Mouse (Mus musculus) forebrain, embryonic 13.5 days (tissue): ENCODE data around the gene Phldb1. TPM values are rescaled to one million over a fixed set of nuclear protein-coding genes. Genes with fewer than 3 reads are reported as not detected.
"Not testable (repeated sequence)": the region's sequence is repeated elsewhere in the genome, so short reads cannot be mapped to it uniquely, and the experiment has no call there.

Experiments
- ATAC-seq: fragments of 200-750 bp; cut with Nextera tagmentation; 2 replicates; pipeline ENCODE4 v1.8.0; 2017
- H3K27ac ChIP-seq: fragments of 300-500 bp; sonication (generic); 2 replicates; pipeline ENCODE4 v1.5.1; 2015; ENCODE audit warnings: inconsistent platforms, mild to moderate bottlenecking, moderate library complexity
- H3K27me3 ChIP-seq: fragments of 300-500 bp; sonication (generic); 2 replicates; pipeline ENCODE4 v1.6.1; 2015; ENCODE audit warnings: mild to moderate bottlenecking, inconsistent platforms
- H3K36me3 ChIP-seq: fragments of 300-500 bp; sonication (generic); 2 replicates; pipeline ENCODE4 v1.6.1; 2015; ENCODE audit warnings: mild to moderate bottlenecking, inconsistent platforms; ENCODE audit not compliant: poor library complexity, severe bottlenecking
- H3K4me1 ChIP-seq: fragments of 300-500 bp; sonication (generic); 2 replicates; pipeline ENCODE4 v1.6.1; 2015; ENCODE audit warnings: inconsistent platforms
- H3K4me2 ChIP-seq: fragments of 300-500 bp; sonication (generic); 2 replicates; pipeline ENCODE4 v1.6.1; 2015; ENCODE audit warnings: inconsistent platforms, mild to moderate bottlenecking, moderate library complexity
- H3K4me3 ChIP-seq: fragments of 300-500 bp; sonication (generic); 2 replicates; pipeline ENCODE4 v1.5.1; 2015; ENCODE audit warnings: mild to moderate bottlenecking, inconsistent platforms
- H3K9ac ChIP-seq: fragments of 300-500 bp; sonication (generic); 2 replicates; pipeline ENCODE4 v1.6.1; 2015; ENCODE audit warnings: mild to moderate bottlenecking, inconsistent platforms
- H3K9me3 ChIP-seq: fragments of 300-500 bp; sonication (generic); replicated peaks from 2 replicates; pipeline ENCODE4 v1.6.1; 2016; ENCODE audit warnings: inconsistent platforms
- WGBS: fragments of 180-500 bp; shearing (Covaris S2); methylation state at CpG from one replicate; pipeline ENCODE4 v1.1.7; 2015; 5-methylcytosine and 5-hydroxymethylcytosine counted together
- polyA plus RNA-seq: library from polyadenylated mRNA; unstranded; fragments of >200 nt; fragmentation: Nextera tagmentation; extraction: Ambion mirVana; gene quantifications from 2 replicates; pipeline ENCODE4 v1.2.1, GENCODE M21; 2015

The Phldb1 gene
- polyA plus RNA-seq, 1 experiment from 2014 or later, result 36.4 TPM

- 90% methylated on average over 2 of the region's 2 CpGs for WGBS
- H3K4me3 ChIP-seq, result no peak overlapping the region
- H3K4me1 ChIP-seq, result no peaks in the 10 kb centered on the region
- H3K9me3 ChIP-seq, result no peaks in the 10 kb centered on the region; the same call in 1 of the 2 replicates
- no peak overlapping the region for H3K4me2 ChIP-seq
- ATAC-seq, result no peak
- no peak overlapping the region for H3K9ac ChIP-seq
- H3K27me3 ChIP-seq, result no peaks in the 10 kb centered on the region
- H3K27ac ChIP-seq, result no peak overlapping the region
- H3K36me3 ChIP-seq, result peaks cover 26% of the 10 kb centered on the region
Observed at GRCm38 (mm10) chr9:44644186-44644585, 90.8 kb downstream of the Phldb1 start.

GRCm38 (mm10) chr9:44643103-44643502, 91.9 kb downstream of the Phldb1 start:
- Histone ChIP-seq H3K4me3 (no peak overlapping the region), H3K9ac (no peak overlapping the region), H3K9me3 (no peaks in the 10 kb centered on the region; the same call in 1 of the 2 replicates), H3K27me3 (no peaks in the 10 kb centered on the region), H3K36me3 (peaks cover 35% of the 10 kb centered on the region), H3K4me2 (no peak overlapping the region), H3K27ac (no peak overlapping the region), H3K4me1 (no peaks in the 10 kb centered on the region)
- WGBS, result 97% methylated on average over 7 of the region's 7 CpGs
- no peak for ATAC-seq

DNA sequence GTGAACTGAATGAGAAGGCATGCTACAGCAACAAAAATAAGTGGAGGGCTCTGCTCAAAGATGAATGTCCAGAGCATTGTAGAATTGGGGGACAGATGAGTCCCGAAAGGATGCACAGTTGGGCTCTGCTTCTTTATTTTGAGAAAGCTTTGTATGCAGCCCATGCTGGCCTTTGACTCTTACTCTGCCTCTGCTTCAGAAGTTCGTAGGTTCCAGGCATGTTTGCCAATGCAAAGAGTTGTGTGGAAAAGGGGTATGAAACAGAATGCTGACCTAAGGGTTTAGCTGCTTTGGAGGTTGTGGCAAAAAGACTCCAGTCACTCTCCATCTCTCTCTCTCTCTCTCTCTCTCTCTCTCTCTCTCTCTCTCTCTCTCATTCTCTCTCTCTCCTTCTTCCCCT, 93.4 kb downstream of the Phldb1 start:
- Histone ChIP-seq H3K4me2 (no peak overlapping the region), H3K9ac (no peak overlapping the region), H3K4me3 (no peak overlapping the region), H3K27me3 (no peaks in the 10 kb centered on the region), H3K27ac (no peak overlapping the region), H3K4me1 (no peaks in the 10 kb centered on the region), H3K36me3 (peaks cover 48% of the 10 kb centered on the region), H3K9me3 (no peaks in the 10 kb centered on the region; the same call in 1 of the 2 replicates)
- 94% methylated on average over 2 of the region's 2 CpGs for WGBS
- no peak for ATAC-seq

DNA sequence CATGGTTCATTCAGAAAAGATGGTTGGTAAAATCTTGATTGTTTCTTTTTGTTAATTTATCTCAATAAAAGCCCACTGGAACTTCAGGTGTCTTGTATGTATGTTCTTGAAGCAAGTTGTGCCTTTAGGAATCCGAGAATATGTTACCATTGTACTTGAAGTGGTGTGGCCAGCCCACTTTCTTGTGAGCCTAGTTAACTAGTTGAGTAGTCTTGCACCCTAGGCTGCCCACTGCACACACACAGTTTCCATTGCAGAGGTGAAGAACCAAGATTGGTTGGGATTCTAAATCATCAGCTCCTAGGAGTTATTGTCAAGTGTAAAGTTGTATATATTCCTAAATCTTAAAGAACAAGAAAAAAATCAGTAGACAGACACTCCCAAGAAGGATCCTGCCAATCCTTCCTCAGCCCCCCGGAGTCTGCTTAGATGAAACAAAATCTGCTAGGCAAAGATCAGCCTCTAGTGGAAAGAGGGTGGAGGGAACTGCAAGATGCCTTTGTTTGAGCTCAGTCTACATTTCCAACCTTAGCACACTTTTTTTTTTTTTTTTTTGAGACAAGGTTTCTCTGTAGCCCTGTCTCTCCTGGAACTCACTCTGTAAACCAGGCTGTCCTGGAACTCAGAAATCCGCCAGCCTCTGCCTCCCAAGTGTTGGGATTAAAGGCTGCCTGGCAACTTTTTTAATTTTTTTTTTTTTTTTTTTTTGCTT, 94.2 kb downstream of the Phldb1 start:
- H3K4me2 ChIP-seq, result no peak overlapping the region
- no peak for ATAC-seq
- no peak overlapping the region for H3K9ac ChIP-seq

DNA sequence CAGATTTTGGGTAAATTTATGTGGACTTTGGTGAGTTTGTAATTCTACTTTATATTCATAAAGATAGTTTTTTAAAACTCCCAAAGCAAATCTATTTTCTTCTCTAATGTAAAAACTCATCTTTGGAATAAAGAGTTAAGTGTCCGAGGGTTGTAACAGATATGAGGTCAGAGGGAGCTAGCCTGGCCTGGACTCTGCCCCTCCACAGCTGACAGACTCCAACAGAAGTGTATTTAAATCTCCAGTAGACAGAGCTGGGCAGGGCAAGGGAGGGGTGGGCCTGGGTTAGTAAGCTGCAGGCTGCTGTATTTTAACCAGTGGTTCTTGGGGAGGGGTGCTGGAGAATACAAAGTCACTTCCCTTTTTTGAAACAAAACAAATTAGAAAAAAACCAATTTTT, 95.0 kb downstream of the Phldb1 start:
- not testable (repeated sequence) for H3K4me2 ChIP-seq, H3K27me3 ChIP-seq, ATAC-seq, H3K9ac ChIP-seq, H3K27ac ChIP-seq, H3K4me3 ChIP-seq, H3K9me3 ChIP-seq, H3K4me1 ChIP-seq
- 87% methylated on average over 1 of the region's 1 CpGs for WGBS
- H3K36me3 ChIP-seq, result peaks cover 64% of the 10 kb centered on the region

More for the DNA sequence above, 94.2 kb downstream of the Phldb1 start:
- Histone ChIP-seq H3K36me3 (peaks cover 56% of the 10 kb centered on the region), H3K4me1 (no peaks in the 10 kb centered on the region), H3K27ac (no peak overlapping the region), H3K4me3 (no peak overlapping the region), H3K9me3 (no peaks in the 10 kb centered on the region; the same call in 1 of the 2 replicates), H3K27me3 (no peaks in the 10 kb centered on the region)
- WGBS, result 88% methylated on average over 3 of the region's 3 CpGs

GRCm38 (mm10) chr9:44638726-44639125, 96.3 kb downstream of the Phldb1 start:
- not testable (repeated sequence) for H3K4me2 ChIP-seq, H3K4me1 ChIP-seq, H3K27ac ChIP-seq, H3K9me3 ChIP-seq, H3K27me3 ChIP-seq, ATAC-seq, H3K9ac ChIP-seq, H3K4me3 ChIP-seq
- WGBS, result 95% methylated on average over 9 of the region's 9 CpGs
- peaks cover 77% of the 10 kb centered on the region for H3K36me3 ChIP-seq

DNA sequence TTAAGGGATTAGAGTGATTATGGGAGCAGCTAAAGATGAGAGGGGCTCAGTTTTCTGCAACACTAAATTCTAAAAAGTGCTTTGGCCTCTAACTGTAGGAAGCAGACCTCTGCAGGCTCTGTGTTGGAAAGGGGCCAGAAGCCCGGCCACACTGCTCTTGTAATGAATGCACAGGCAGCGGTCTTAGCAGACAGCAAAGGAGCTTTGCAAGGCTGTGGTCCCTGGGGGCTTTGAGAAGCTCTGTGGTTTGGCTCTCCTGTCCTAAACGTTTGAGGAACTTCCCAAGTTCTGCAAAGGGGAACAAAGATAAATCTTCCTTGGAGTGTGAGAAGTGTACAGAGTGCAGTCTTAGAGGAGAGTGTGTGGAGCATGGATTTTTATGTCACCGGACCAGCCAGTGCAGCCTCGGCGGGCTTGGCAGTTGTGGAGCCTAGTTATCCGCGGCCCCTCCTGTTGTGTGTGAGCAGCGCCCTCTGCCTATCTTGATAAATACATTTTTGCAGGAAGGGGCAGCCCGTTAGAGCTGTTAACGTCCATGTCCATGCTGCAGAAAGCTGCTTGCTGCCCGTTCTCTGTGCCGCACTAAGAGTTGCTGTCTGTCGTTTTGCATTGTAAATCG, 97.3 kb downstream of the Phldb1 start:
- Histone ChIP-seq H3K27me3 (no peaks in the 10 kb centered on the region), H3K4me2 (no peak overlapping the region), H3K9ac (no peak overlapping the region), H3K36me3 (peaks cover 87% of the 10 kb centered on the region), H3K9me3 (no peaks in the 10 kb centered on the region; the same call in 1 of the 2 replicates), H3K4me1 (no peaks in the 10 kb centered on the region), H3K27ac (no peak overlapping the region; the same call in 1 of the 2 replicates), H3K4me3 (no peak overlapping the region)
- ATAC-seq, result no peak; the same call in 1 of the 2 replicates
- WGBS, result 72% methylated on average over 15 of the region's 15 CpGs

Other genes starting within 250 kb of the Phldb1 start
- gene Cxcr5, start 173.3 kb downstream of the Phldb1 start, polyA plus RNA-seq, result not detected in 2 replicates
- 28.1 and 30.0 TPM in 2 replicates for gene Ddx6, start 130.3 kb downstream of the Phldb1 start, polyA plus RNA-seq
- gene Treh, start 62.0 kb downstream of the Phldb1 start, polyA plus RNA-seq, result not detected in 2 replicates
- gene Arcn1, start 32.6 kb upstream of the Phldb1 start, polyA plus RNA-seq, result 132 and 137 TPM in 2 replicates
- gene Ift46, start 32.7 kb upstream of the Phldb1 start, polyA plus RNA-seq, result 154 and 164 TPM in 2 replicates
- 3.9 and 4.8 TPM in 2 replicates for gene Tmem25, start 64.1 kb upstream of the Phldb1 start, polyA plus RNA-seq
- gene Ttc36, start 67.9 kb upstream of the Phldb1 start, polyA plus RNA-seq, result 0.60 TPM in 1 of 2 replicates, not detected in the other
- gene Kmt2a, start 146.1 kb upstream of the Phldb1 start, polyA plus RNA-seq, result 22.7 and 23.3 TPM in 2 replicates
- 777 and 836 TPM in 2 replicates for gene Atp5l, start 185.5 kb upstream of the Phldb1 start, polyA plus RNA-seq
- gene Ube4a, start 230.4 kb upstream of the Phldb1 start, polyA plus RNA-seq, result 31.9 and 32.0 TPM in 2 replicates
- gene Cd3g, start 245.2 kb upstream of the Phldb1 start, polyA plus RNA-seq, result not detected in 2 replicates
- not detected in 2 replicates for gene Cd3d, start 246.6 kb upstream of the Phldb1 start, polyA plus RNA-seq